Mouse (Mus musculus) MEL (cell line): ENCODE measurements around the gene Zfp326. TPM values are rescaled to one million over a fixed set of nuclear protein-coding genes. Genes with fewer than 3 reads are reported as not detected.

Experiments
- DNase-seq: peaks from one replicate; pipeline ENCODE4 v3.0.0; 2011; ENCODE audit warnings: low read depth, low spot score
- H3K27ac ChIP-seq: 2 replicates; pipeline ENCODE4 v1.5.1; 2012; ENCODE audit warnings: low read depth, mild to moderate bottlenecking, control low read depth, low read length, moderate library complexity; ENCODE audit not compliant: control insufficient read depth
- H3K27me3 ChIP-seq, 2 experiments: fragments of 150-350 bp in 1 of 2; sonication (generic) in 1 of 2; 2 replicates each; pipeline ENCODE4 v1.6.1; 2012; ENCODE audit warnings: low read length in 2 of 2, mild to moderate bottlenecking in 2 of 2, improper control_type of control experiment in 1 of 2, moderate library complexity in 1 of 2; ENCODE audit not compliant: insufficient read depth in 2 of 2, control insufficient read depth in 1 of 2
- H3K36me3 ChIP-seq, 2 experiments: 2 replicates each; pipeline ENCODE4 v1.6.1; 2012 to 2014; ENCODE audit warnings: low read length in 2 of 2, improper control_type of control experiment in 1 of 2, inconsistent platforms in 1 of 2, mild to moderate bottlenecking in 1 of 2; ENCODE audit not compliant: insufficient read depth in 2 of 2, control insufficient read depth in 1 of 2
- H3K4me1 ChIP-seq, 2 experiments: fragments of 150-350 bp in 1 of 2; sonication (generic) in 1 of 2; 2 replicates each; pipeline ENCODE4 v1.6.1; 2012; ENCODE audit warnings: low read length in 2 of 2, improper control_type of control experiment in 1 of 2, mild to moderate bottlenecking in 1 of 2; ENCODE audit not compliant: insufficient read depth in 2 of 2, control insufficient read depth in 1 of 2
- H3K4me3 ChIP-seq, 2 experiments: fragments of 150-350 bp in 1 of 2; sonication (generic) in 1 of 2; 2 replicates each; pipeline ENCODE4 v1.5.1; 2012; ENCODE audit warnings: low read depth in 2 of 2, low read length in 2 of 2, mild to moderate bottlenecking in 2 of 2, moderate library complexity in 2 of 2, control low read depth in 1 of 2, improper control_type of control experiment in 1 of 2; ENCODE audit not compliant: control insufficient read depth in 1 of 2, insufficient read depth in 1 of 2
- H3K79me2 ChIP-seq: 2 replicates; pipeline ENCODE4 v1.6.1; 2012; ENCODE audit warnings: mild to moderate bottlenecking, low read length, moderate library complexity; ENCODE audit not compliant: control insufficient read depth, poor library complexity, insufficient read depth
- H3K9ac ChIP-seq: 2 replicates; pipeline ENCODE4 v1.6.1; 2012; ENCODE audit warnings: low read depth, mild to moderate bottlenecking, control low read depth, low read length, moderate library complexity; ENCODE audit not compliant: control insufficient read depth, poor library complexity, severe bottlenecking
- H3K9me3 ChIP-seq: fragments of 150-350 bp; sonication (generic); replicated peaks from 2 replicates; pipeline ENCODE4 v1.6.1; 2012; ENCODE audit warnings: mild to moderate bottlenecking, low read length, improper control_type of control experiment, moderate library complexity; ENCODE audit not compliant: insufficient read depth
- BHLHE40 ChIP-seq: IDR thresholded peaks from 2 replicates; pipeline ENCODE4 v1.6.1; 2012; ENCODE audit warnings: low read depth, mild to moderate bottlenecking, inconsistent platforms, low read length, improper control_type of control experiment, borderline replicate concordance
- CHD2 ChIP-seq: IDR thresholded peaks from 2 replicates; pipeline ENCODE4 v1.6.1; 2011; ENCODE audit warnings: low read length, improper control_type of control experiment
- CTCF ChIP-seq, 3 experiments: IDR thresholded peaks in 2 of 3; conservative IDR thresholded peaks in 1 of 3; 2 replicates each; pipeline ENCODE4 v1.5.1; 2011 to 2012; ENCODE audit warnings: low read length in 3 of 3, low read depth in 2 of 3, mild to moderate bottlenecking in 2 of 3, improper control_type of control experiment in 1 of 3, inconsistent platforms in 1 of 3, mixed read lengths in 1 of 3, moderate library complexity in 1 of 3; ENCODE audit not compliant: control insufficient read depth in 1 of 3, insufficient read depth in 1 of 3, poor library complexity in 1 of 3, severe bottlenecking in 1 of 3
- GATA1 ChIP-seq: IDR thresholded peaks from 2 replicates; pipeline ENCODE4 v1.6.1; 2011; ENCODE audit warnings: low read depth, low read length, improper control_type of control experiment
- MAFK ChIP-seq: IDR thresholded peaks from 2 replicates; pipeline ENCODE4 v1.6.1; 2011; ENCODE audit warnings: low read depth, mild to moderate bottlenecking, low read length, improper control_type of control experiment, borderline replicate concordance
- MAX ChIP-seq: IDR thresholded peaks from 2 replicates; pipeline ENCODE4 v1.6.1; 2011; ENCODE audit warnings: low read length, improper control_type of control experiment
- MYC ChIP-seq: IDR thresholded peaks from 2 replicates; pipeline ENCODE4 v1.6.1; 2011; ENCODE audit warnings: low read depth, mild to moderate bottlenecking, low read length, improper control_type of control experiment, moderate library complexity
- NELFE ChIP-seq: IDR thresholded peaks from 2 replicates; pipeline ENCODE4 v1.6.1; 2011; ENCODE audit warnings: low read depth, low read length, improper control_type of control experiment
- RAD21 ChIP-seq: IDR thresholded peaks from 2 replicates; pipeline ENCODE4 v1.6.1; 2011; ENCODE audit warnings: mild to moderate bottlenecking, low read depth, low read length, improper control_type of control experiment
- TAL1 ChIP-seq: IDR thresholded peaks from 2 replicates; pipeline ENCODE4 v1.6.1; 2012; ENCODE audit warnings: mild to moderate bottlenecking, inconsistent platforms, low read length, moderate library complexity, mixed read lengths
- TBP ChIP-seq: IDR thresholded peaks from 2 replicates; pipeline ENCODE4 v1.8.0; 2011; ENCODE audit warnings: low read depth, low read length, improper control_type of control experiment
- UBTF ChIP-seq: IDR thresholded peaks from 2 replicates; pipeline ENCODE4 v1.6.1; 2012; ENCODE audit warnings: low read depth, mild to moderate bottlenecking, inconsistent platforms, low read length, improper control_type of control experiment, moderate library complexity, borderline replicate concordance; ENCODE audit not compliant: insufficient read depth
- ZNF384 ChIP-seq: IDR thresholded peaks from 2 replicates; pipeline ENCODE4 v1.6.1; 2012; ENCODE audit warnings: low read depth, mild to moderate bottlenecking, inconsistent platforms, low read length, improper control_type of control experiment
- polyA plus RNA-seq, 2 experiments: library from polyadenylated mRNA; stranded (reverse) in 1 of 2; unstranded in 1 of 2; fragments of >175 nt in 1 of 2; fragments of >200 nt in 1 of 2; gene quantifications; 2 replicates each; pipeline versions ENCODE4 v1.2.1 to v1.2.4; 2012; ENCODE audit warnings: low replicate concordance in 2 of 2, low read depth in 1 of 2; ENCODE audit not compliant: insufficient read length in 2 of 2, insufficient read depth in 1 of 2, missing spikeins in 1 of 2
- total RNA-seq: library from RNA; depleted of rRNA; stranded (reverse); fragments of 300-350 nt; gene quantifications from 2 replicates; pipeline ENCODE4 v1.2.3, GENCODE M21; 2012

The Zfp326 gene
- total and polyA plus RNA-seq, 3 experiments: 6.4 to 17.6 TPM; not detected in 1

- TF ChIP-seq NELFE (no peak), TBP (no peak), ZNF384 (no peak), MAX (no peak), MAFK (no peak), RAD21 (no peak), TAL1 (no peak)
- no peak for DNase-seq
- Histone ChIP-seq H3K4me1 (no peaks in the 10 kb centered on the region), H3K9me3 (no peaks in the 10 kb centered on the region), H3K9ac (no peak overlapping the region), H3K27me3 (no peaks in the 10 kb centered on the region), H3K27ac (no peak overlapping the region), H3K36me3 (no peaks in the 10 kb centered on the region), H3K79me2 (no peaks in the 10 kb centered on the region), H3K4me3 (no peak overlapping the region)
These were observed 18.9 kb upstream of the Zfp326 start for GRCm38 (mm10) chr5:105857486-105857885.

- H3K36me3 ChIP-seq: no peaks in the 10 kb centered on the region
- H3K79me2 ChIP-seq: no peaks in the 10 kb centered on the region
- no peak overlapping the region for H3K4me3 ChIP-seq
- no peaks in the 10 kb centered on the region for H3K9me3 ChIP-seq
- DNase-seq: no peak
- TF ChIP-seq CHD2 (no peak), MYC (no peak), GATA1 (no peak), RAD21 (no peak), CTCF (IDR thresholded peaks at IDR 0.05 in 2 of 3, conservative IDR thresholded peaks at IDR 0.05 in 1 of 3; ENCODE audit: control insufficient read depth in 1 of 3, insufficient read depth in 1 of 3, low read depth in 2 of 3, low read length in 3 of 3, poor library complexity in 1 of 3, severe bottlenecking in 1 of 3) (no peak), UBTF (no peak), BHLHE40 (no peak)
- H3K27ac ChIP-seq: no peak overlapping the region
- no peak overlapping the region for H3K9ac ChIP-seq
- no peaks in the 10 kb centered on the region for H3K27me3 ChIP-seq
- no peaks in the 10 kb centered on the region for H3K4me1 ChIP-seq
These were observed 17.3 kb upstream of the Zfp326 start for GRCm38 (mm10) chr5:105858754-105859694.
